Mouse (Mus musculus): ENCODE data around the gene Gm4303. TPM values are rescaled to one million over a fixed set of nuclear protein-coding genes. Genes with fewer than 3 reads are reported as not detected.
"Not testable (repeated sequence)": the region's sequence is repeated elsewhere in the genome, so short reads cannot be mapped to it uniquely, and the experiment has no call there.

Gene Gm4303
- total RNA-seq (2021) (not detected), polyA plus RNA-seq (2012; rRNA removed) (not detected in 2 replicates)
- long read RNA-seq, result 0 reads

- not testable (repeated sequence) for DNase-seq
These were observed at the start of gene Gm4303 for GRCm38 (mm10) chr10:100345672-100346071. Gene Gm4303, plus strand, starts transcription at chr10:100345972.

GRCm38 (mm10) chr10:100296105-100296504 is 49.7 kb upstream of the Gm4303 start:
- DNase-seq, result no peak

- not testable (repeated sequence) for DNase-seq
These were observed 45.7 kb upstream of the Gm4303 start for GRCm38 (mm10) chr10:100300106-100300505.

GRCm38 (mm10) chr10:100335376-100335775 is 10.4 kb upstream of the Gm4303 start, which contains the start of gene Gm4301:
Gene Gm4301, plus strand, starts transcription at chr10:100335676.
- not testable (repeated sequence) for DNase-seq

- DNase-seq, result not testable (repeated sequence)
These were observed 5.2 kb upstream of the Gm4303 start, which contains the start of gene Gm4302 for GRCm38 (mm10) chr10:100340536-100340935. Gene Gm4302, plus strand, starts transcription at chr10:100340836.

GRCm38 (mm10) chr10:100350793-100351192 is 5.0 kb downstream of the Gm4303 start, which contains the start of gene Gm4305:
Gene Gm4305, plus strand, starts transcription at chr10:100351093.
- DNase-seq, result not testable (repeated sequence)

- peak; percentile 1 for DNase-seq
These were observed 11.1 kb downstream of the Gm4303 start for GRCm38 (mm10) chr10:100356841-100357240.

- DNase-seq, result not testable (repeated sequence)
These were observed 15.3 kb downstream of the Gm4303 start, which contains the start of gene Gm4307 for GRCm38 (mm10) chr10:100361038-100361437. Gene Gm4307, plus strand, starts transcription at chr10:100361338.

GRCm38 (mm10) chr10:100382460-100382859 is 36.7 kb downstream of the Gm4303 start, which contains the start of gene Gm4312:
Gene Gm4312, minus strand, starts transcription at chr10:100382560.
- not testable (repeated sequence) for DNase-seq

Other genes with a start within 250 kb of the Gm4303 start
- not detected for gene Gm4301, start 10.3 kb upstream of the Gm4303 start, total RNA-seq (2021)
- gene Gm4301, start 10.3 kb upstream of the Gm4303 start, polyA plus RNA-seq (2012; rRNA removed), result not detected in 2 replicates
- not detected for gene Gm4302, start 5.1 kb upstream of the Gm4303 start, total RNA-seq (2021)
- gene Gm4302, start 5.1 kb upstream of the Gm4303 start, polyA plus RNA-seq (2012; rRNA removed), result not detected in 2 replicates
- not detected for gene Gm4305, start 5.1 kb downstream of the Gm4303 start, total RNA-seq (2021)
- not detected in 2 replicates for gene Gm4305, start 5.1 kb downstream of the Gm4303 start, polyA plus RNA-seq (2012; rRNA removed)
- gene Gm4307, start 15.4 kb downstream of the Gm4303 start, total RNA-seq (2021), result not detected
- gene Gm4307, start 15.4 kb downstream of the Gm4303 start, polyA plus RNA-seq (2012; rRNA removed), result not detected in 2 replicates
- gene Gm4312, start 36.6 kb downstream of the Gm4303 start, total RNA-seq (2021), result not detected
- gene Gm4312, start 36.6 kb downstream of the Gm4303 start, polyA plus RNA-seq (2012; rRNA removed), result not detected in 2 replicates
- gene Tmtc3, start 141.4 kb downstream of the Gm4303 start, total RNA-seq (2021), result 10 to 100 TPM; 18.7 to 21.1 TPM
- 2.7 and 3.0 TPM in 2 replicates for gene Tmtc3, start 141.4 kb downstream of the Gm4303 start, polyA plus RNA-seq (2012; rRNA removed)
- gene Cep290, start 141.6 kb downstream of the Gm4303 start, total RNA-seq (2021), result 10 to 100 TPM in 1 of 2 experiments, 1 to 10 TPM in 1; 7.3 to 11.2 TPM
- 0.09 and 0.10 TPM in 2 replicates for gene Cep290, start 141.6 kb downstream of the Gm4303 start, polyA plus RNA-seq (2012; rRNA removed)
- 10 to 100 TPM; 10.3 to 16.4 TPM for gene 4930430F08Rik, start 244.5 kb downstream of the Gm4303 start, total RNA-seq (2021)
- 14.5 and 15.4 TPM in 2 replicates for gene 4930430F08Rik, start 244.5 kb downstream of the Gm4303 start, polyA plus RNA-seq (2012; rRNA removed)
- not detected for gene 1700017N19Rik, start 244.5 kb downstream of the Gm4303 start, total RNA-seq (2021)
- not detected in 2 replicates for gene 1700017N19Rik, start 244.5 kb downstream of the Gm4303 start, polyA plus RNA-seq (2012; rRNA removed)